Mouse (Mus musculus) myocyte (in vitro differentiated cells): ENCODE data around the gene Scn10a. TPM values are rescaled to one million over a fixed set of nuclear protein-coding genes. Genes with fewer than 3 reads are reported as not detected.

Experiments
- H3K27me3 ChIP-seq: one replicate; pipeline ENCODE4 v1.6.1; 2011; ENCODE audit not compliant: control insufficient read depth, insufficient read depth, insufficient read length
- H3K36me3 ChIP-seq: one replicate; pipeline ENCODE4 v1.6.1; 2011; ENCODE audit not compliant: control insufficient read depth, insufficient read depth
- H3K4me2 ChIP-seq: one replicate; pipeline ENCODE4 v1.6.1; 2011; ENCODE audit warnings: low read depth, control low read depth
- H3K4me3 ChIP-seq: one replicate; pipeline ENCODE4 v1.5.1; 2011; ENCODE audit warnings: mild to moderate bottlenecking, control low read depth, moderate library complexity
- H3K79me2 ChIP-seq: one replicate; pipeline ENCODE4 v1.6.1; 2011; ENCODE audit not compliant: control insufficient read depth, insufficient read depth
- H3ac ChIP-seq: one replicate; pipeline ENCODE4 v1.6.1; 2011; ENCODE audit not compliant: control insufficient read depth, insufficient read length
- CEBPB ChIP-seq: IDR thresholded peaks from 2 replicates; pipeline ENCODE4 v1.6.1; 2011; ENCODE audit warnings: mild to moderate bottlenecking, moderate library complexity; ENCODE audit not compliant: poor library complexity, insufficient read depth, severe bottlenecking
- E2F4 ChIP-seq: IDR thresholded peaks from one replicate; pipeline ENCODE4 v1.6.1; 2011; ENCODE audit warnings: mild to moderate bottlenecking, control low read depth, moderate library complexity; ENCODE audit not compliant: insufficient read depth
- MAX ChIP-seq: IDR thresholded peaks from one replicate; pipeline ENCODE4 v1.6.1; 2011; ENCODE audit warnings: low read depth, mild to moderate bottlenecking, control low read depth
- MYOG ChIP-seq, 3 experiments: IDR thresholded peaks; one replicate each; pipeline ENCODE4 v1.6.1; 2011; ENCODE audit warnings: control low read depth in 2 of 3, low read depth in 2 of 3, mild to moderate bottlenecking in 2 of 3; ENCODE audit not compliant: insufficient read length in 2 of 3, control insufficient read depth in 1 of 3, insufficient read depth in 1 of 3
- POLR2A ChIP-seq: IDR thresholded peaks from one replicate; pipeline ENCODE4 v1.6.1; 2011; ENCODE audit warnings: low read depth, mild to moderate bottlenecking, control low read depth, moderate library complexity; ENCODE audit not compliant: insufficient read length
- POLR2AphosphoS2 ChIP-seq: IDR thresholded peaks from one replicate; pipeline ENCODE4 v1.6.1; 2011; ENCODE audit warnings: low read depth, control low read depth; ENCODE audit not compliant: insufficient read length
- REST ChIP-seq: IDR thresholded peaks from one replicate; pipeline ENCODE4 v1.6.1; 2011; ENCODE audit warnings: mild to moderate bottlenecking, control low read depth, moderate library complexity; ENCODE audit not compliant: insufficient read depth, insufficient read length
- SRF ChIP-seq: IDR thresholded peaks from one replicate; pipeline ENCODE4 v1.6.1; 2011; ENCODE audit warnings: low read depth; ENCODE audit not compliant: control insufficient read depth, insufficient read length
- TCF12 ChIP-seq: IDR thresholded peaks from one replicate; pipeline ENCODE4 v1.6.1; 2011; ENCODE audit warnings: mild to moderate bottlenecking, control low read depth; ENCODE audit not compliant: poor library complexity, insufficient read depth, severe bottlenecking
- TCF3 ChIP-seq: IDR thresholded peaks from one replicate; pipeline ENCODE4 v1.6.1; 2011; ENCODE audit warnings: low read depth, control low read depth; ENCODE audit not compliant: insufficient read length
- USF1 ChIP-seq: IDR thresholded peaks from one replicate; pipeline ENCODE4 v1.6.1; 2011; ENCODE audit warnings: low read depth, mild to moderate bottlenecking, control low read depth, moderate library complexity
- polyA plus RNA-seq: library from polyadenylated mRNA; unstranded; fragments of >200 nt; fragmentation: generic; extraction: Trizol; gene quantifications from one replicate; pipeline ENCODE4 v1.2.1, GENCODE M21; 2012; ENCODE audit warnings: missing spikeins

Scn10a gene
- polyA plus RNA-seq, 1 experiment = 1.6 TPM

DNA sequence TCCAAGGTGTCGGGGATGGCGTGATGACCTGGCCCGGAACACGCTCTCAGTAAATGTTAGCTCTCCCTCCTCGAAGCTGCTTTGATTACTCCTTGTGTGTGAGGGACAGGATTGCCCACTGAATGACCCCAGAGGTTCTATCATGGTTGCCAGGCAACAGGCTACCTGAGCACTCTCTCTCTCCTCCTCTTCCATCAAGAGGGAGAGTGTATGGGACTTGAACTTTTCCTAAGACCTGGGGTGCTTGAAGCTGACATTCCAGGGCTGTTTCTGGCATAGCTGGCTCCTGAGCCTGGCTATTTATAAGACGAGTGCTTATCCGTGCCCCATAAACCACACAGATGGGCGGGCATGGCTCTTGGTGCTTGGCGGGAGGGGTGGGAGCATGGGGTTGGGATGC, 30.0 kb upstream of the Scn10a start:
- TF ChIP-seq MYOG (IDR thresholded peaks at IDR 0.05; ENCODE audit: control insufficient read depth in 1 of 3, insufficient read depth in 1 of 3, insufficient read length in 2 of 3, low read depth in 2 of 3) (no peak), POLR2A (no peak)
- H3K79me2 ChIP-seq = no peaks in the 10 kb centered on the region
- H3ac ChIP-seq = no peak overlapping the region
- no peak overlapping the region for H3K4me3 ChIP-seq
- peaks cover 3% of the 10 kb centered on the region for H3K27me3 ChIP-seq
- H3K4me2 ChIP-seq = no peak overlapping the region
- no peaks in the 10 kb centered on the region for H3K36me3 ChIP-seq

GRCm38 (mm10) chr9:119743900-119744299, 24.8 kb upstream of the Scn10a start:
- no peak overlapping the region for H3K4me3 ChIP-seq
- no peaks in the 10 kb centered on the region for H3K27me3 ChIP-seq
- no peak overlapping the region for H3K4me2 ChIP-seq
- no peaks in the 10 kb centered on the region for H3K36me3 ChIP-seq
- H3K79me2 ChIP-seq = no peaks in the 10 kb centered on the region
- no peak for TF ChIP-seq E2F4
- no peak for TF ChIP-seq TCF12
- TF ChIP-seq REST = no peak
- no peak for TF ChIP-seq POLR2AphosphoS2
- no peak for TF ChIP-seq POLR2A
- TF ChIP-seq MAX = no peak
- no peak for TF ChIP-seq TCF3
- TF ChIP-seq SRF = no peak
- H3ac ChIP-seq = no peak overlapping the region

DNA sequence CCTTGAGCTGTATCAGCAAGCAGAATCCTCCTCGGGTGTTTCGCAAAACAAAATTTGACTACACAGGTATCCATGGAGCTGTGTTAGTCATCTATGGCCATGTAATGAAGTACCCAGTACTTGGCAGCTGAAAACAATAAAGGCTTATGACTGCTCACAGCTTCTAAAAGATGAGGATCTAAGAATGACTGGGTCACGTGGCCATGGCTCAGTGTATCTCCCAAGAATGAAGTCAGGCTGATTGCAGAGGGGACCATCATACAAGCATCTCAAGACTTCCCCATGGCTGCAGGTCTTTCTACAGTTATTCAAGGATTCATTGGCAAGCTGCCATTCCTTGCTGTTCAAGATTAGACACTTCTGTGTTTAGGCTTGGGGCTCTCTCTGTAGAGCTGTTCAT, 24.2 kb upstream of the Scn10a start:
- Histone ChIP-seq H3K4me2 (no peak overlapping the region), H3ac (no peak overlapping the region), H3K36me3 (no peaks in the 10 kb centered on the region), H3K79me2 (no peaks in the 10 kb centered on the region), H3K27me3 (no peaks in the 10 kb centered on the region), H3K4me3 (no peak overlapping the region)
- TF ChIP-seq USF1 = peak; percentile 45
- no peak for TF ChIP-seq MAX

- no peak overlapping the region for H3K4me3 ChIP-seq
- no peak overlapping the region for H3ac ChIP-seq
- TF ChIP-seq CEBPB = no peak
- peak; percentile 65 for TF ChIP-seq USF1
- H3K4me2 ChIP-seq = peak overlapping the region; percentile 21
- H3K79me2 ChIP-seq = no peaks in the 10 kb centered on the region
- no peaks in the 10 kb centered on the region for H3K36me3 ChIP-seq
- H3K27me3 ChIP-seq = peaks cover 3% of the 10 kb centered on the region
Measured at GRCm38 (mm10) chr9:119741101-119741786, 22.1 kb upstream of the Scn10a start.

- Histone ChIP-seq H3K4me2 (no peak overlapping the region), H3K36me3 (no peaks in the 10 kb centered on the region), H3K4me3 (no peak overlapping the region), H3ac (no peak overlapping the region), H3K79me2 (no peaks in the 10 kb centered on the region), H3K27me3 (peaks cover 32% of the 10 kb centered on the region)
- TF ChIP-seq E2F4 (no peak), CEBPB (no peak)
Measured at GRCm38 (mm10) chr9:119728412-119729097, 9.4 kb upstream of the Scn10a start.

DNA sequence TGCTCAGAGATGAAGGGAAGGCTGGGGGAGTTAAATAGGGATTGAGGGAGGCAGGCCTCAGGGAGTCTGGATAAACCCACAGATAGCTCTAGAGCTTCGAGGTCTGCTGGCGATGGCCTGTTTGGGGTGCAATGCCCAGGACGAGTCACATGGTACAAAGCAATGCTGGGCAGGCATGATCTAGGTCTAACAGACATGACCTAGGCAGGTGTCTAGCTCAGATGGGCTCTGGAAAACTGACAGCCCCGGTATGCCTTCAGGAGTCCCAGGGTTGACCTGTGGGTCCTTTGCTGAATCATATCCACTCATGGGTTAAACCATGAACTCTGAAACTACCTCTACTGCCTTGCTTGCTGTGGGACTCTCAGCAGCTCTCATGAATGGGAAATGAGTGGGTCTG, 7.9 kb upstream of the Scn10a start:
- Histone ChIP-seq H3K4me2 (no peak overlapping the region), H3K79me2 (no peaks in the 10 kb centered on the region)
- TF ChIP-seq USF1 = no peak
- TF ChIP-seq E2F4 = no peak
- no peak for TF ChIP-seq CEBPB
- TF ChIP-seq MYOG (IDR thresholded peaks at IDR 0.05; ENCODE audit: control insufficient read depth in 1 of 3, insufficient read depth in 1 of 3, insufficient read length in 2 of 3, low read depth in 2 of 3) = no peak
- no peak for TF ChIP-seq POLR2A

More for the DNA sequence above, 7.9 kb upstream of the Scn10a start:
- peaks cover 40% of the 10 kb centered on the region for H3K27me3 ChIP-seq
- no peaks in the 10 kb centered on the region for H3K36me3 ChIP-seq
- H3ac ChIP-seq = no peak overlapping the region
- no peak overlapping the region for H3K4me3 ChIP-seq
